Mouse (Mus musculus): ENCODE data around the gene Zfp628. TPM values are rescaled to one million over a fixed set of nuclear protein-coding genes. Genes with fewer than 3 reads are reported as not detected.
"Not testable (repeated sequence)": the region's sequence is repeated elsewhere in the genome, so short reads cannot be mapped to it uniquely, and the experiment has no call there.

Zfp628 gene
- polyA plus RNA-seq (2012; rRNA removed) = 9.8 and 10.4 TPM in 2 replicates

- Histone ChIP-seq H3K4me1 (ENCODE audit: control insufficient read depth, insufficient read depth, low read length) (peaks cover 7% of the 10 kb centered on the region), H3K27me3 (ENCODE audit: control insufficient read depth, insufficient read depth, low read length) (no peaks in the 10 kb centered on the region), H3K4me3 (replicated peaks; ENCODE audit: insufficient read depth, low read depth, low read length) (peak within 1 kb of the TSS; percentile 97), H3K27ac (ENCODE audit: insufficient read depth, low read length) (peak within 1 kb of the TSS; percentile 85)
- peak; percentile 94 for TF ChIP-seq POLR2A (IDR thresholded peaks at IDR 0.05; ENCODE audit: borderline replicate concordance, insufficient read depth, low read length)
- TF ChIP-seq CTCF (IDR thresholded peaks at IDR 0.05; ENCODE audit: borderline replicate concordance, insufficient read depth, low read depth, low read length) = no peak
- DNase-seq = peak; percentile 94 to 97
- WGBS = 0% methylated on average over 48 of the region's 56 CpGs
Measured at GRCm38 (mm10) chr7:4915007-4915665, at the start of gene Zfp628. TSS of gene Zfp628 (plus strand) at chr7:4915217.

GRCm38 (mm10) chr7:4865579-4866493 is 49.2 kb upstream of the Zfp628 start:
- Histone ChIP-seq H3K4me1 (ENCODE audit: control insufficient read depth, insufficient read depth, low read length) (peaks cover 3% of the 10 kb centered on the region), H3K27me3 (ENCODE audit: control insufficient read depth, insufficient read depth, low read length) (no peaks in the 10 kb centered on the region), H3K4me3 (replicated peaks; ENCODE audit: insufficient read depth, low read depth, low read length) (peak overlapping the region; percentile 83), H3K27ac (ENCODE audit: insufficient read depth, low read length) (peak overlapping the region; percentile 79)
- TF ChIP-seq POLR2A (IDR thresholded peaks at IDR 0.05; ENCODE audit: borderline replicate concordance, insufficient read depth, low read length) (peak; percentile 91; the same call in 1 of the 2 replicates), CTCF (IDR thresholded peaks at IDR 0.05; ENCODE audit: borderline replicate concordance, insufficient read depth, low read depth, low read length) (no peak)
- DNase-seq = peak; percentile 98 to 99
- 3% methylated on average over 40 of the region's 40 CpGs for WGBS

- TF ChIP-seq CTCF (IDR thresholded peaks at IDR 0.05; ENCODE audit: borderline replicate concordance, insufficient read depth, low read depth, low read length) (no peak), POLR2A (IDR thresholded peaks at IDR 0.05; ENCODE audit: borderline replicate concordance, insufficient read depth, low read length) (no peak)
- no peak for DNase-seq
- Histone ChIP-seq H3K4me3 (replicated peaks; ENCODE audit: insufficient read depth, low read depth, low read length) (peak overlapping the region; percentile 83), H3K27ac (ENCODE audit: insufficient read depth, low read length) (peak overlapping the region; percentile 68), H3K4me1 (ENCODE audit: control insufficient read depth, insufficient read depth, low read length) (peaks cover 3% of the 10 kb centered on the region), H3K27me3 (ENCODE audit: control insufficient read depth, insufficient read depth, low read length) (no peaks in the 10 kb centered on the region)
- WGBS = 43% methylated on average over 10 of the region's 10 CpGs
Measured at GRCm38 (mm10) chr7:4866631-4867180, 48.3 kb upstream of the Zfp628 start.

- H3K4me1 ChIP-seq (ENCODE audit: control insufficient read depth, insufficient read depth, low read length) = no peaks in the 10 kb centered on the region
- DNase-seq = no peak
- WGBS = 55% methylated on average over 6 of the region's 6 CpGs
- no peak within 1 kb of the TSS for H3K27ac ChIP-seq (ENCODE audit: insufficient read depth, low read length)
- no peak within 1 kb of the TSS for H3K4me3 ChIP-seq (replicated peaks; ENCODE audit: insufficient read depth, low read depth, low read length)
- TF ChIP-seq CTCF (IDR thresholded peaks at IDR 0.05; ENCODE audit: borderline replicate concordance, insufficient read depth, low read depth, low read length) (no peak), POLR2A (IDR thresholded peaks at IDR 0.05; ENCODE audit: borderline replicate concordance, insufficient read depth, low read length) (no peak)
- no peaks in the 10 kb centered on the region for H3K27me3 ChIP-seq (ENCODE audit: control insufficient read depth, insufficient read depth, low read length)
Measured at GRCm38 (mm10) chr7:4870133-4870532, 44.9 kb upstream of the Zfp628 start, which contains the start of gene Isoc2b. TSS of gene Isoc2b (minus strand) at chr7:4870258.

- H3K27ac ChIP-seq (ENCODE audit: insufficient read depth, low read length) = peak within 1 kb of the TSS; percentile 59
- TF ChIP-seq POLR2A (IDR thresholded peaks at IDR 0.05; ENCODE audit: borderline replicate concordance, insufficient read depth, low read length) = peak; percentile 90
- no peak for TF ChIP-seq CTCF (IDR thresholded peaks at IDR 0.05; ENCODE audit: borderline replicate concordance, insufficient read depth, low read depth, low read length)
Measured at GRCm38 (mm10) chr7:4876753-4877221, 38.2 kb upstream of the Zfp628 start, which contains the start of gene Isoc2a. TSS of gene Isoc2a (plus strand) at chr7:4877153.

GRCm38 (mm10) chr7:4877226-4877625 is 37.8 kb upstream of the Zfp628 start:
- WGBS = 4% methylated on average over 11 of the region's 11 CpGs
- DNase-seq = no peak
- 0 out of 2 replicates have a peak, but pooled peaks cover 5% of the 10 kb centered on the region for H3K4me1 ChIP-seq (ENCODE audit: control insufficient read depth, insufficient read depth, low read length)
- H3K4me3 ChIP-seq (replicated peaks; ENCODE audit: insufficient read depth, low read depth, low read length) = peak overlapping the region; percentile 96
- TF ChIP-seq CTCF (IDR thresholded peaks at IDR 0.05; ENCODE audit: borderline replicate concordance, insufficient read depth, low read depth, low read length) (no peak), POLR2A (IDR thresholded peaks at IDR 0.05; ENCODE audit: borderline replicate concordance, insufficient read depth, low read length) (no peak)
- no peaks in the 10 kb centered on the region for H3K27me3 ChIP-seq (ENCODE audit: control insufficient read depth, insufficient read depth, low read length)
- peak overlapping the region; percentile 27; the same call in 1 of the 2 replicates for H3K27ac ChIP-seq (ENCODE audit: insufficient read depth, low read length)

More at GRCm38 (mm10) chr7:4876753-4877221, 38.2 kb upstream of the Zfp628 start, which contains the start of gene Isoc2a:
- H3K27me3 ChIP-seq (ENCODE audit: control insufficient read depth, insufficient read depth, low read length) = no peaks in the 10 kb centered on the region
- H3K4me1 ChIP-seq (ENCODE audit: control insufficient read depth, insufficient read depth, low read length) = 0 out of 2 replicates have a peak, but pooled peaks cover 5% of the 10 kb centered on the region
- under 1% methylated on average over 22 of the region's 22 CpGs for WGBS
- peak within 1 kb of the TSS; percentile 96 for H3K4me3 ChIP-seq (replicated peaks; ENCODE audit: insufficient read depth, low read depth, low read length)
- DNase-seq = peak; percentile 89 to 95

GRCm38 (mm10) chr7:4878186-4878585 is 36.8 kb upstream of the Zfp628 start:
- H3K27ac ChIP-seq (ENCODE audit: insufficient read depth, low read length) = no peak overlapping the region
- TF ChIP-seq POLR2A (IDR thresholded peaks at IDR 0.05; ENCODE audit: borderline replicate concordance, insufficient read depth, low read length) (no peak), CTCF (IDR thresholded peaks at IDR 0.05; ENCODE audit: borderline replicate concordance, insufficient read depth, low read depth, low read length) (no peak)
- no peak overlapping the region for H3K4me3 ChIP-seq (replicated peaks; ENCODE audit: insufficient read depth, low read depth, low read length)
- DNase-seq = no peak
- H3K27me3 ChIP-seq (ENCODE audit: control insufficient read depth, insufficient read depth, low read length) = no peaks in the 10 kb centered on the region
- H3K4me1 ChIP-seq (ENCODE audit: control insufficient read depth, insufficient read depth, low read length) = 0 out of 2 replicates have a peak, but pooled peaks cover 5% of the 10 kb centered on the region

- H3K27ac ChIP-seq (ENCODE audit: insufficient read depth, low read length); H3K4me3 ChIP-seq (replicated peaks; ENCODE audit: insufficient read depth, low read depth, low read length); H3K4me1 ChIP-seq (ENCODE audit: control insufficient read depth, insufficient read depth, low read length); H3K27me3 ChIP-seq (ENCODE audit: control insufficient read depth, insufficient read depth, low read length); DNase-seq: not testable (repeated sequence)
- 53% methylated on average over 1 of the region's 1 CpGs for WGBS
Measured at GRCm38 (mm10) chr7:4879036-4879435, 36.0 kb upstream of the Zfp628 start.

Measured in cerebellum, adult 2 months (tissue).